Mouse (Mus musculus) adrenal gland, adult 8-10 months (tissue): ENCODE data around the gene Ntsr1. TPM values are rescaled to one million over a fixed set of nuclear protein-coding genes. Genes with fewer than 3 reads are reported as not detected.

Experiments used
- DNase-seq: peaks from one replicate; pipeline ENCODE4 v3.0.0; 2022
- total RNA-seq, 4 experiments: library from RNA; stranded (reverse); gene quantifications; 2 replicates each; pipeline ENCODE4 v1.2.4; 2022

Ntsr1 gene
- total RNA-seq, 4 experiments from 2014 or later = not detected

GRCm38 (mm10) chr2:180563296-180563695 is 63.5 kb downstream of the Ntsr1 start:
- no peak for DNase-seq

- no peak for DNase-seq
These were observed 64.1 kb downstream of the Ntsr1 start for GRCm38 (mm10) chr2:180563841-180564240.

- peak; percentile 26 for DNase-seq
These were observed 66.6 kb downstream of the Ntsr1 start for GRCm38 (mm10) chr2:180566240-180566913.

GRCm38 (mm10) chr2:180569028-180569643 is 69.4 kb downstream of the Ntsr1 start:
- peak; percentile 30 for DNase-seq

- DNase-seq = no peak
These were observed 76.7 kb downstream of the Ntsr1 start for GRCm38 (mm10) chr2:180576482-180576881.

- peak; percentile 26 for DNase-seq
These were observed 78.9 kb downstream of the Ntsr1 start for GRCm38 (mm10) chr2:180578686-180579085.

- no peak for DNase-seq
These were observed 81.2 kb downstream of the Ntsr1 start, which contains the start of gene Mrgbp for GRCm38 (mm10) chr2:180581002-180581401. Gene Mrgbp (plus strand): TSS chr2:180581304.

GRCm38 (mm10) chr2:180582481-180583153 is 82.8 kb downstream of the Ntsr1 start:
- peak; percentile 94 for DNase-seq

- DNase-seq = no peak
These were observed 83.4 kb downstream of the Ntsr1 start for GRCm38 (mm10) chr2:180583154-180583507.

- DNase-seq = no peak
These were observed 89.0 kb downstream of the Ntsr1 start for GRCm38 (mm10) chr2:180588736-180589122.

- peak; percentile 69 for DNase-seq
These were observed 89.5 kb downstream of the Ntsr1 start, which contains the start of gene Ogfr for GRCm38 (mm10) chr2:180589123-180589831. Gene Ogfr (plus strand): TSS chr2:180589245.

Other genes starting within 250 kb of the Ntsr1 start
- gene Rps21, start 242.6 kb upstream of the Ntsr1 start, total RNA-seq = 1,000 to 10,000 TPM in 1 of 4 experiments, 100 to 1,000 TPM in 3; 772 to 1,010 (median 917) TPM
- gene Cables2, start 226.5 kb upstream of the Ntsr1 start, total RNA-seq = 10 to 100 TPM; 13.6 to 17.0 (median 15.1) TPM
- gene Rbbp8nl, start 210.1 kb upstream of the Ntsr1 start, total RNA-seq = not detected
- under 1 TPM in 2 of 4 experiments, not detected in 2; 0.07 to 0.09 TPM for gene Gata5, start 165.3 kb upstream of the Ntsr1 start, total RNA-seq
- under 1 TPM in 3 of 4 experiments, not detected in 1; 0.67 to 0.81 (median 0.73) TPM for gene Slco4a1, start 43.7 kb upstream of the Ntsr1 start, total RNA-seq
- 10 to 100 TPM; 16.1 to 23.9 (median 20.1) TPM for gene Mrgbp, start 81.3 kb downstream of the Ntsr1 start, total RNA-seq
- 10 to 100 TPM; 36.1 to 41.6 (median 40.6) TPM for gene Ogfr, start 89.3 kb downstream of the Ntsr1 start, total RNA-seq
- gene Col9a3, start 97.8 kb downstream of the Ntsr1 start, total RNA-seq = under 1 TPM in 3 of 4 experiments, not detected in 1; 0.22 to 0.40 (median 0.35) TPM
- not detected for gene Tcfl5, start 142.7 kb downstream of the Ntsr1 start, total RNA-seq
- 10 to 100 TPM; 41.3 to 60.8 (median 49.4) TPM for gene Dido1, start 210.0 kb downstream of the Ntsr1 start, total RNA-seq
- gene Gid8, start 210.1 kb downstream of the Ntsr1 start, total RNA-seq = 10 to 100 TPM; 58.4 to 65.5 (median 64.0) TPM
- 1 to 10 TPM in 2 of 4 experiments, under 1 TPM in 2; 0.81 to 2.3 (median 1.1) TPM for gene Slc17a9, start 225.3 kb downstream of the Ntsr1 start, total RNA-seq